In genomic region chr19:8819596-8820423, GRCm38 (mm10) we compare ENCODE assay signal across 1 mouse cellular context.
TF ChIP-seq lines count a peak whose summit lies in the region.

Gene Hnrnpul2, plus strand, starts transcription at chr19:8820010.

TF ChIP-seq in CH12.LX, 34 proteins besides CTCF, POLR2A, EP300 and RAD21 (continued from another document):
- no peak for TF ChIP-seq KAT2A (IDR thresholded peaks at IDR 0.05; ENCODE audit: insufficient replicate concordance, low read length)
- TF ChIP-seq PAX5 (IDR thresholded peaks at IDR 0.05; ENCODE audit: low read length): no peak
- peak; percentile 95 for TF ChIP-seq ZMIZ1 (IDR thresholded peaks at IDR 0.05; ENCODE audit: low read depth, low read length)
- TF ChIP-seq CHD1 (IDR thresholded peaks at IDR 0.05; ENCODE audit: low read depth, low read length): no peak
- no peak for TF ChIP-seq SMC3 (IDR thresholded peaks at IDR 0.05; ENCODE audit: low read depth, low read length)
- TF ChIP-seq MEF2A (IDR thresholded peaks at IDR 0.05; ENCODE audit: borderline replicate concordance, low read depth, low read length): no peak
- TF ChIP-seq USF2 (conservative IDR thresholded peaks at IDR 0.05; ENCODE audit: low read depth, low read length): no peak
- TF ChIP-seq ZNF384 (IDR thresholded peaks at IDR 0.05; ENCODE audit: low read depth, low read length): no peak
- TF ChIP-seq JUN (IDR thresholded peaks at IDR 0.05; ENCODE audit: insufficient read depth, low read depth, low read length): no peak
- peak; percentile 35 for TF ChIP-seq BHLHE40 (IDR thresholded peaks at IDR 0.05; ENCODE audit: low read depth, low read length)
- TF ChIP-seq MYC (IDR thresholded peaks at IDR 0.05; ENCODE audit: low read depth, low read length): no peak
- peak; percentile 70 for TF ChIP-seq MAX (IDR thresholded peaks at IDR 0.05; ENCODE audit: low read length)
- TF ChIP-seq IRF4 (IDR thresholded peaks at IDR 0.05; ENCODE audit: low read depth, low read length): peak; percentile 14; the same call in 1 of the 2 replicates
- TF ChIP-seq SIN3A (IDR thresholded peaks at IDR 0.05; ENCODE audit: low read length): peak; percentile 74; the same call in 1 of the 2 replicates
- TF ChIP-seq ZC3H11A (IDR thresholded peaks at IDR 0.05; ENCODE audit: low read depth, low read length): no peak
- no peak for TF ChIP-seq JUND (conservative IDR thresholded peaks at IDR 0.05; ENCODE audit: low read depth, low read length)
- no peak; the same call in 1 of the 2 replicates for TF ChIP-seq CHD2 (IDR thresholded peaks at IDR 0.05; ENCODE audit: low read length)
- no peak for TF ChIP-seq RCOR1 (conservative IDR thresholded peaks at IDR 0.05; ENCODE audit: low read depth, low read length)
- TF ChIP-seq MXI1 (IDR thresholded peaks at IDR 0.05; ENCODE audit: low read depth, low read length): peak; percentile 83
- TF ChIP-seq ETS1 (conservative IDR thresholded peaks at IDR 0.05; ENCODE audit: low read depth, low read length): no peak; the same call in 1 of the 2 replicates
- peak; percentile 88 for TF ChIP-seq NRF1 (IDR thresholded peaks at IDR 0.05; ENCODE audit: low read depth, low read length)
